Mouse (Mus musculus): ENCODE data around the gene Camkk2. TPM values are rescaled to one million over a fixed set of nuclear protein-coding genes. Genes with fewer than 3 reads are reported as not detected.

The Camkk2 gene
- polyA plus RNA-seq, 1 experiment from 2014 or later = 38.9 TPM

DNA sequence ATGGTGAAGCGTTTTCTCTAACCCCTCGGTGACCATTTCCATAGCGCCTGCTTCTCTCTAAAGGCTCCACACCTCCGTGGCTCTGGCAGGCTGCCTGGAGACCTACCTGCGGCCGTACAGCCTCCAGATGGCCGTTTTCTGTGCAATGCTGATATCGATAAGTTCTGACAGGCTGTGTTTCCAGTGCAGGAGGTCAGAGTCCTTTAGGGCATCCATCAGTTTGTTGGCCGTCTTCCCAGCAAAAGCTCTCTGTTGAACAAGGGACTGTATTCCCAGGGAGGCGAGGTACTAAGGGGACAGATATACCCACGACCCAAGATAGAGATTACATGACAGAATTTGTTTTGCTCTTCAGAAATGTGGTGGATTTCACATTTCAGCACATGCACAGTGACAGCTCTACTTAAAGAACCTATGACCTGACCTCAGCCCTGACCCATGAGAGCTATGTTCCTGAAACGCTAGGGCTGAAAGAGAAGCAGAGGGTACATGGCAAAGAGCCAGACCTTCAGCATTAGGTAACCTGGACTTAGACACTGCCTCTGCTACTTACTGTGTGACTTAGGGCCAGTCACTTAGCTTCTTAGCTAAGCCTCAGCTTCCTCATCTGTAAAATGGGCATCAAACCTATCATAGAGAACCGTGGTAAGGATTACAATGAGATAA, 21.3 kb upstream of the Camkk2 start:
- H3K27ac ChIP-seq = no peak overlapping the region

GRCm38 (mm10) chr5:122799379-122800344, 20.5 kb upstream of the Camkk2 start:
- DNase-seq (ENCODE audit: low spot score) (no peak), ATAC-seq (replicated peaks; ENCODE audit: low FRiP score, low read depth) (no peak)
- no peak overlapping the region for H3K27ac ChIP-seq
- no peak overlapping the region for H3K9ac ChIP-seq (ENCODE audit: low read depth, low read length)
- H3K36me3 ChIP-seq (ENCODE audit: insufficient read depth, low read length) = peaks cover 75% of the 10 kb centered on the region
- H3K9me3 ChIP-seq (replicated peaks; ENCODE audit: low read length) = no peaks in the 10 kb centered on the region
- no peaks in the 10 kb centered on the region for H3K4me1 ChIP-seq (replicated peaks; ENCODE audit: insufficient read depth, low read length)
- TF ChIP-seq CTCF (IDR thresholded peaks at IDR 0.05; ENCODE audit: low read depth) = no peak
- no peak overlapping the region for H3K4me2 ChIP-seq (ENCODE audit: low read length)
- no peak overlapping the region for H3K4me3 ChIP-seq (replicated peaks; ENCODE audit: low read depth, low read length)
- no peaks in the 10 kb centered on the region for H3K27me3 ChIP-seq (ENCODE audit: insufficient read depth, low read length)
- WGBS = 85% methylated on average over 17 of the region's 17 CpGs

More for the DNA sequence above, 21.3 kb upstream of the Camkk2 start:
- Histone ChIP-seq H3K9me3 (replicated peaks; ENCODE audit: low read length) (no peaks in the 10 kb centered on the region), H3K4me3 (replicated peaks; ENCODE audit: low read depth, low read length) (no peak overlapping the region), H3K9ac (ENCODE audit: low read depth, low read length) (no peak overlapping the region), H3K4me1 (replicated peaks; ENCODE audit: insufficient read depth, low read length) (no peaks in the 10 kb centered on the region), H3K36me3 (ENCODE audit: insufficient read depth, low read length) (peaks cover 82% of the 10 kb centered on the region), H3K27me3 (ENCODE audit: insufficient read depth, low read length) (no peaks in the 10 kb centered on the region), H3K4me2 (ENCODE audit: low read length) (no peak overlapping the region)
- no peak for TF ChIP-seq CTCF (IDR thresholded peaks at IDR 0.05; ENCODE audit: low read depth)
- DNase-seq (ENCODE audit: low spot score) (no peak), ATAC-seq (replicated peaks; ENCODE audit: low FRiP score, low read depth) (no peak)
- WGBS = 71% methylated on average over 13 of the region's 13 CpGs

DNA sequence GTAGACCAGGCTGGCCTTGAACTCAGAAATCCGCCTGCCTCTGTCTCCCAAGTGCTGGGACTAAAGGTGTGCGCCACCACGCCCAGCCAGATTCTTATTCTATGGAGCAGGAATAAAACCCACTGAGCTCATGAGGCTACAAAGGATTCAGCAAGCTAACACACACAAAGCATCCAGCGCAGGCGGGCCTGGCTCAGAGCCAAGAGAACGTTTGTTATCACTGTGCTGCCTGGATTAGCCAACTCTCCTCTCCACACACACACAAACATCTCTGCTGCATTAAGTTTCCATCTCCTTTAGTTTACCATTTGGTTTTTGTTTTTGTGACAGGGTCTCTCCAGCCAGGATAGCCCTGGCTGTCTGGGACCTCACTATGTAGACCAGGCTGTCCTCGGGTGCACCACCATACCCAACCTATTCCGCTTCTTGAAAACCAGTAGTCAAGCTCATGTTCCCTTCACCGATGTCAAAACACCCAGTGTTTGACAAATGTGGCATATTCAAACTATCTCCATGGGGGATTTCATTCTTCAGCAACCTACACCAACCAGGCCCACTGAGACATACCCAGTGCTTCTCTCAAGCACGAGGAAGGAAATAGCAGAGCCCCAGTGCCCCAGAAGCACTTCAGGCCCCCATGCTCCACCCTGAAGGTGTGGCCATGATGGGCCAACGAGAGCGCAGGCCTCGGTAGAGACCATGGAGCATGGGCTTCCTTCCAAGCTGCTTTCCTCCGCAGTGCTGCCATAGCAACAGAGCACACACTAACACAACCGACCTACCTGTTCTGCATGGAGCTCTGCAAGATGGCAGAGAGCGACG, 19.6 kb upstream of the Camkk2 start:
- no peak overlapping the region for H3K4me2 ChIP-seq (ENCODE audit: low read length)
- DNase-seq (ENCODE audit: low spot score) (peak; percentile 57), ATAC-seq (replicated peaks; ENCODE audit: low FRiP score, low read depth) (no peak)
- no peak overlapping the region for H3K9ac ChIP-seq (ENCODE audit: low read depth, low read length)
- no peaks in the 10 kb centered on the region for H3K4me1 ChIP-seq (replicated peaks; ENCODE audit: insufficient read depth, low read length)
- H3K4me3 ChIP-seq (replicated peaks; ENCODE audit: low read depth, low read length) = no peak overlapping the region
- peaks cover 72% of the 10 kb centered on the region for H3K36me3 ChIP-seq (ENCODE audit: insufficient read depth, low read length)
- 68% methylated on average over 17 of the region's 17 CpGs for WGBS
- no peak for TF ChIP-seq CTCF (IDR thresholded peaks at IDR 0.05; ENCODE audit: low read depth)
- 0 out of 2 replicates have a peak overlapping the region, but pooled peaks have one; percentile 19 for H3K27ac ChIP-seq
- H3K27me3 ChIP-seq (ENCODE audit: insufficient read depth, low read length) = no peaks in the 10 kb centered on the region
- H3K9me3 ChIP-seq (replicated peaks; ENCODE audit: low read length) = no peaks in the 10 kb centered on the region

GRCm38 (mm10) chr5:122797866-122798265, 18.7 kb upstream of the Camkk2 start:
- WGBS = 88% methylated on average over 3 of the region's 3 CpGs
- Histone ChIP-seq H3K36me3 (ENCODE audit: insufficient read depth, low read length) (peaks cover 72% of the 10 kb centered on the region), H3K4me3 (replicated peaks; ENCODE audit: low read depth, low read length) (no peak overlapping the region), H3K27me3 (ENCODE audit: insufficient read depth, low read length) (no peaks in the 10 kb centered on the region), H3K4me2 (ENCODE audit: low read length) (no peak overlapping the region), H3K27ac (no peak overlapping the region), H3K4me1 (replicated peaks; ENCODE audit: insufficient read depth, low read length) (no peaks in the 10 kb centered on the region), H3K9me3 (replicated peaks; ENCODE audit: low read length) (no peaks in the 10 kb centered on the region), H3K9ac (ENCODE audit: low read depth, low read length) (no peak overlapping the region)
- no peak for ATAC-seq (replicated peaks; ENCODE audit: low FRiP score, low read depth)
- no peak for DNase-seq (ENCODE audit: low spot score)
- TF ChIP-seq CTCF (IDR thresholded peaks at IDR 0.05; ENCODE audit: low read depth) = no peak

GRCm38 (mm10) chr5:122788696-122789095, 9.5 kb upstream of the Camkk2 start:
- Histone ChIP-seq H3K27ac (no peak overlapping the region), H3K9me3 (replicated peaks; ENCODE audit: low read length) (no peaks in the 10 kb centered on the region), H3K4me1 (replicated peaks; ENCODE audit: insufficient read depth, low read length) (no peaks in the 10 kb centered on the region), H3K4me2 (ENCODE audit: low read length) (no peak overlapping the region), H3K27me3 (ENCODE audit: insufficient read depth, low read length) (no peaks in the 10 kb centered on the region), H3K4me3 (replicated peaks; ENCODE audit: low read depth, low read length) (no peak overlapping the region), H3K9ac (ENCODE audit: low read depth, low read length) (no peak overlapping the region), H3K36me3 (ENCODE audit: insufficient read depth, low read length) (peaks cover 52% of the 10 kb centered on the region)
- no peak for ATAC-seq (replicated peaks; ENCODE audit: low FRiP score, low read depth)
- DNase-seq (ENCODE audit: low spot score) = no peak
- no peak for TF ChIP-seq CTCF (IDR thresholded peaks at IDR 0.05; ENCODE audit: low read depth)
- WGBS = 94% methylated on average over 2 of the region's 2 CpGs

Measured in kidney, postnatal 0 days (tissue).